Mouse (Mus musculus): ENCODE results near the gene Iqcf4. TPM values are rescaled to one million over a fixed set of nuclear protein-coding genes. Genes with fewer than 3 reads are reported as not detected.

Iqcf4 gene
- polyA plus RNA-seq (2012; rRNA removed) = not detected in 2 replicates

GRCm38 (mm10) chr9:106570896-106571295 is at the start of gene Iqcf4:
Gene Iqcf4 (minus strand): TSS chr9:106570996.

GRCm38 (mm10) chr9:106561531-106561930 is 9.3 kb downstream of the Iqcf4 start, which contains the start of gene Iqcf3:
Gene Iqcf3 (minus strand): TSS chr9:106561631.

Other genes starting within 250 kb of the Iqcf4 start
- gene Dusp7, start 202.4 kb downstream of the Iqcf4 start, polyA plus RNA-seq (2012; rRNA removed) = 29.1 and 69.8 TPM in 2 replicates
- 1,012 and 1,237 TPM in 2 replicates for gene Rpl29, start 141.5 kb downstream of the Iqcf4 start, polyA plus RNA-seq (2012; rRNA removed)
- 25.4 and 29.4 TPM in 2 replicates for gene Acy1, start 132.7 kb downstream of the Iqcf4 start, polyA plus RNA-seq (2012; rRNA removed)
- gene Abhd14b, start 123.5 kb downstream of the Iqcf4 start, polyA plus RNA-seq (2012; rRNA removed) = 4.7 and 12.0 TPM in 2 replicates
- gene Abhd14a, start 123.3 kb downstream of the Iqcf4 start, polyA plus RNA-seq (2012; rRNA removed) = 34.1 and 40.0 TPM in 2 replicates
- gene Pcbp4, start 117.7 kb downstream of the Iqcf4 start, polyA plus RNA-seq (2012; rRNA removed) = 401 and 467 TPM in 2 replicates
- gene Gpr62, start 105.1 kb downstream of the Iqcf4 start, polyA plus RNA-seq (2012; rRNA removed) = 0.06 and 0.11 TPM in 2 replicates
- 41.6 and 78.4 TPM in 2 replicates for gene Rrp9, start 95.0 kb downstream of the Iqcf4 start, polyA plus RNA-seq (2012; rRNA removed)
- gene Parp3, start 94.0 kb downstream of the Iqcf4 start, polyA plus RNA-seq (2012; rRNA removed) = 1.5 and 2.2 TPM in 2 replicates
- gene Iqcf1, start 71.0 kb downstream of the Iqcf4 start, polyA plus RNA-seq (2012; rRNA removed) = not detected in 2 replicates
- gene Iqcf5, start 56.4 kb downstream of the Iqcf4 start, polyA plus RNA-seq (2012; rRNA removed) = not detected in 2 replicates
- not detected in 2 replicates for gene Iqcf3, start 9.4 kb downstream of the Iqcf4 start, polyA plus RNA-seq (2012; rRNA removed)
- gene Iqcf6, start 55.6 kb upstream of the Iqcf4 start, polyA plus RNA-seq (2012; rRNA removed) = not detected in 2 replicates
- gene Grm2, start 85.1 kb upstream of the Iqcf4 start, polyA plus RNA-seq (2012; rRNA removed) = 5.5 and 7.8 TPM in 2 replicates
- 21.3 and 27.2 TPM in 2 replicates for gene Tex264, start 114.9 kb upstream of the Iqcf4 start, polyA plus RNA-seq (2012; rRNA removed)
- 17.5 and 17.6 TPM in 2 replicates for gene Rad54l2, start 218.2 kb upstream of the Iqcf4 start, polyA plus RNA-seq (2012; rRNA removed)